Mouse (Mus musculus): ENCODE measurements around the gene Tnrc6c. TPM values are rescaled to one million over a fixed set of nuclear protein-coding genes. Genes with fewer than 3 reads are reported as not detected.
A peak's percentile ranks its signal among the peaks of the same experiment; 100 is the strongest.

Gene Tnrc6c
- polyA plus RNA-seq, 1 experiment from 2014 or later = 8.9 TPM

GRCm38 (mm10) chr11:117619581-117619980 is 34.5 kb upstream of the Tnrc6c start:
- DNase-seq (ENCODE audit: low spot score) (no peak), ATAC-seq (no peak)
- WGBS = 39% methylated on average over 10 of the region's 10 CpGs

GRCm38 (mm10) chr11:117625196-117625595 is 28.9 kb upstream of the Tnrc6c start:
- Histone ChIP-seq H3K9ac (replicated peaks; ENCODE audit: low read depth) (no peak overlapping the region), H3K4me3 (ENCODE audit: low read depth, low read length) (no peak overlapping the region), H3K9me3 (ENCODE audit: low read length) (no peaks in the 10 kb centered on the region), H3K4me1 (ENCODE audit: insufficient read depth, low read depth, low read length) (no peaks in the 10 kb centered on the region), H3K36me3 (ENCODE audit: insufficient read depth, low read length) (no peaks in the 10 kb centered on the region), H3K27ac (ENCODE audit: low read length) (no peak overlapping the region), H3K4me2 (replicated peaks; ENCODE audit: low read depth, low read length) (no peak overlapping the region), H3K27me3 (replicated peaks; ENCODE audit: insufficient read depth, low read length) (0 out of 2 replicates have a peak, but pooled peaks cover 4% of the 10 kb centered on the region)
- ATAC-seq = no peak
- 70% methylated on average over 4 of the region's 4 CpGs for WGBS
- TF ChIP-seq EP300 (IDR thresholded peaks at IDR 0.05) (no peak), CTCF (IDR thresholded peaks at IDR 0.05) (no peak)
- DNase-seq (ENCODE audit: low spot score) = no peak

More at GRCm38 (mm10) chr11:117619581-117619980, 34.5 kb upstream of the Tnrc6c start:
- Histone ChIP-seq H3K36me3 (ENCODE audit: insufficient read depth, low read length) (no peaks in the 10 kb centered on the region), H3K9ac (replicated peaks; ENCODE audit: low read depth) (no peak overlapping the region), H3K27me3 (replicated peaks; ENCODE audit: insufficient read depth, low read length) (peaks cover 6% of the 10 kb centered on the region; the same call in 1 of the 2 replicates), H3K9me3 (ENCODE audit: low read length) (no peaks in the 10 kb centered on the region), H3K4me3 (ENCODE audit: low read depth, low read length) (no peak overlapping the region), H3K4me2 (replicated peaks; ENCODE audit: low read depth, low read length) (no peak overlapping the region), H3K4me1 (ENCODE audit: insufficient read depth, low read depth, low read length) (0 out of 2 replicates have a peak, but pooled peaks cover 3% of the 10 kb centered on the region), H3K27ac (ENCODE audit: low read length) (no peak overlapping the region)
- no peak for TF ChIP-seq CTCF (IDR thresholded peaks at IDR 0.05)
- TF ChIP-seq EP300 (IDR thresholded peaks at IDR 0.05) = no peak

DNA sequence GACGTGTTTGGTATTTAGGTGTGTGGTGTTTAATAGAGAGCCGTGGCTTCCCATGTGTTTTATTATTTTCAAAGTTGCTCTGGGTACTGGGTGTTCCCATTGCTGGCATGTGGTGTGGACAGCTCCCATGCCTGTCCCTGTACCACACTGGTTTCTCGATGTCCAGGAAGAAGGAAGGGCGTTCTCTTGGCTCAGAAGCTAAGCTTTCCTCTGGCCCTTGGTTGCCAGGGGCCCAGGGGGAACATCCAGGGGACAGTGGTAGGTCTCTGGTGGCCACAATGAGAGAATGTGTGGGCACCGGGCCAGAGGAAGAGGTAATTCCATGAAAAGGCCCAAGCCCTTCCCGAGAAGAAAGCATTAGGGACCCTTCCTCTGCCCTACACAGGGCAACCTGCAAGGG is 27.5 kb upstream of the Tnrc6c start:
- Histone ChIP-seq H3K9ac (replicated peaks; ENCODE audit: low read depth) (no peak overlapping the region), H3K4me3 (ENCODE audit: low read depth, low read length) (no peak overlapping the region), H3K27me3 (replicated peaks; ENCODE audit: insufficient read depth, low read length) (0 out of 2 replicates have a peak, but pooled peaks cover 4% of the 10 kb centered on the region), H3K4me2 (replicated peaks; ENCODE audit: low read depth, low read length) (no peak overlapping the region), H3K4me1 (ENCODE audit: insufficient read depth, low read depth, low read length) (no peaks in the 10 kb centered on the region), H3K36me3 (ENCODE audit: insufficient read depth, low read length) (no peaks in the 10 kb centered on the region), H3K27ac (ENCODE audit: low read length) (no peak overlapping the region), H3K9me3 (ENCODE audit: low read length) (no peaks in the 10 kb centered on the region)
- WGBS = 49% methylated on average over 6 of the region's 6 CpGs
- DNase-seq (ENCODE audit: low spot score) (no peak), ATAC-seq (no peak)
- peak; percentile 65 for TF ChIP-seq EP300 (IDR thresholded peaks at IDR 0.05)
- no peak for TF ChIP-seq CTCF (IDR thresholded peaks at IDR 0.05)

DNA sequence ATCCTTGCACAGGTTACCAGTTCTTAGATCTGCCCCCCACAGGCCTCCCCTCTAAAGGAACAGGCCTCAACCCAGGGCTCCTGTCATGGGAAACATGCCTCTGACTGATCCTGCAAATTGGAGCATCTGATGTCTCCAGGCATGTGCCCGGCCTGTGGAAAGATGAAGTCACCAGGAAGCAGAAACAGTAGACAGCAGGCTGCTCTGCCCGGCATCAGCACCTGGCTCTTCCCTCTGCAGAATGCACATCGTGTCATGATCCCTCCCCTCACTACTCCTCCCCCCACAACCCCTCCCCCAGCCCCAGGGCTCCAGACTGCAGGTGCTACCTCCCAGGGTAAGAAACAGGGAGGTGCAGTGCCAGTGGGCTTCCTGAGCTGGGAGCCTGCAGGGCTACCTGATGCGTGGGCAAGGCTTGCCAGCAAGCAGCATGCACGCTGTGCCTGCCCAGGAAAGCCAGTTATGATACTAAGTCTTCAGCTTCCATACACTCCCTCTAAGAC is 27.0 kb upstream of the Tnrc6c start:
- no peak for TF ChIP-seq EP300 (IDR thresholded peaks at IDR 0.05)
- no peak for TF ChIP-seq CTCF (IDR thresholded peaks at IDR 0.05)
- Histone ChIP-seq H3K9ac (replicated peaks; ENCODE audit: low read depth) (no peak overlapping the region), H3K9me3 (ENCODE audit: low read length) (no peaks in the 10 kb centered on the region), H3K4me2 (replicated peaks; ENCODE audit: low read depth, low read length) (no peak overlapping the region), H3K36me3 (ENCODE audit: insufficient read depth, low read length) (no peaks in the 10 kb centered on the region), H3K27me3 (replicated peaks; ENCODE audit: insufficient read depth, low read length) (0 out of 2 replicates have a peak, but pooled peaks cover 4% of the 10 kb centered on the region), H3K4me3 (ENCODE audit: low read depth, low read length) (no peak overlapping the region), H3K27ac (ENCODE audit: low read length) (no peak overlapping the region), H3K4me1 (ENCODE audit: insufficient read depth, low read depth, low read length) (no peaks in the 10 kb centered on the region)
- DNase-seq (ENCODE audit: low spot score) (no peak), ATAC-seq (no peak)
- 25% methylated on average over 5 of the region's 5 CpGs for WGBS

DNA sequence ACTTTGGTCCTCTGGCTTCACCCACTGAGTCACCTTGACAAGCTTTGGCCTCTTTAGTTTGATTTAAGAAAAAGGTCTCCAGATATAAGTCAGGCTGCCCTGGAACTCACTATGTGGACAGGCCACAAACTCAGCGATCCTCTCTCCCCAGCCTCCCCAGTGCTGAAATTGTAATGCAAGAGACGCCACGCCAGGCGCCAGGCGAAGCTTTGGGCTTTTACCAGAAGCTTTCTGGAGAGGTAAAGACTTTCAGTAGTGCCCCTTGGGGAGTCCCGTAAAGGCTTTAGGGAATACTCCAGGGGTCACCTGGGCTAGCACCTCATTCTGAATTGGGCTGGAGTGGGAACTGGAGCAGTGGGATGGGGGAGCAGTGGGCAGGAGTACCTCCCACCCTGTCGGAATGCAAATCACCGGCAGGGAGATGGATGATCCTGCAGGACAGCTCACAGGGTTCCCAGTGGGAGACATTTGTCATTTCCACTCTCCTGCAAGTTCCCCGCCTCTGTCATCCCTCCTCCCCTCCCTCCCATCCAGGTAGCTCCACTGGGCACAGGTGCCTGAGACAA is 26.3 kb upstream of the Tnrc6c start:
- no peak overlapping the region for H3K4me3 ChIP-seq (ENCODE audit: low read depth, low read length)
- H3K4me2 ChIP-seq (replicated peaks; ENCODE audit: low read depth, low read length) = no peak overlapping the region
- DNase-seq (ENCODE audit: low spot score) = no peak
- no peak for ATAC-seq
- TF ChIP-seq EP300 (IDR thresholded peaks at IDR 0.05) (no peak), CTCF (IDR thresholded peaks at IDR 0.05) (no peak)
- H3K27me3 ChIP-seq (replicated peaks; ENCODE audit: insufficient read depth, low read length) = 0 out of 2 replicates have a peak, but pooled peaks cover 4% of the 10 kb centered on the region
- no peaks in the 10 kb centered on the region for H3K9me3 ChIP-seq (ENCODE audit: low read length)
- H3K27ac ChIP-seq (ENCODE audit: low read length) = no peak overlapping the region
- H3K36me3 ChIP-seq (ENCODE audit: insufficient read depth, low read length) = no peaks in the 10 kb centered on the region
- no peaks in the 10 kb centered on the region for H3K4me1 ChIP-seq (ENCODE audit: insufficient read depth, low read depth, low read length)
- 19% methylated on average over 9 of the region's 9 CpGs for WGBS
- no peak overlapping the region for H3K9ac ChIP-seq (replicated peaks; ENCODE audit: low read depth)

DNA sequence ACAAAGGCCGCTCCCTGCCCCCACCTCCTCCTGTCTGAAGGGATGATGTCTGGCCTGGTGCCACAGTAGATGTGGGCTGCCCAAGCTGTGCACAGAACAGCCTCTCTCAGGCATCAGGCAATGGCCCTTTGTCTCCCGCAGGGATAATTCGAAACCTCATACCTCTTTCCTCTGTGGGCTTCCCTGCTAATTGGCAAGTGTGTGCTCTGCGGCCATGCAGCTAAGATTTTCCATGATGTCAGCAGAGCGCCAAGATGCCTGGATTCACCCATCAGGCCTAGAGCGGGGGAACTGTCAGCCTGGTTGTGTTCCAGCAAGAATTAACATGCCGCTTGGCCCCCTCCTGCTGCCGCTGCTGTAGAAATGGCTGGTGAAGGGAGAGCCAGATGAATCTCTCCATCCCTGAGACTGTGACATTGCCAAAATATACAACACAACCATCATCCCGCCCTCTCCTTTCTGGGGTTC is 25.7 kb upstream of the Tnrc6c start:
- WGBS = 17% methylated on average over 9 of the region's 9 CpGs
- Histone ChIP-seq H3K9ac (replicated peaks; ENCODE audit: low read depth) (no peak overlapping the region), H3K4me2 (replicated peaks; ENCODE audit: low read depth, low read length) (no peak overlapping the region), H3K4me3 (ENCODE audit: low read depth, low read length) (no peak overlapping the region), H3K9me3 (ENCODE audit: low read length) (no peaks in the 10 kb centered on the region), H3K36me3 (ENCODE audit: insufficient read depth, low read length) (no peaks in the 10 kb centered on the region), H3K4me1 (ENCODE audit: insufficient read depth, low read depth, low read length) (no peaks in the 10 kb centered on the region), H3K27ac (ENCODE audit: low read length) (no peak overlapping the region), H3K27me3 (replicated peaks; ENCODE audit: insufficient read depth, low read length) (0 out of 2 replicates have a peak, but pooled peaks cover 4% of the 10 kb centered on the region)
- TF ChIP-seq CTCF (IDR thresholded peaks at IDR 0.05) = no peak
- no peak for TF ChIP-seq EP300 (IDR thresholded peaks at IDR 0.05)
- ATAC-seq = 0 out of 2 replicates have a peak, but pooled peaks have one; percentile 52
- peak; percentile 42 for DNase-seq (ENCODE audit: low spot score)

All from lung, postnatal 0 days (tissue).